Mouse (Mus musculus) retina, postnatal 7 days (tissue): ENCODE results near the gene Dazap1.
"Not testable (repeated sequence)": the region's sequence is repeated elsewhere in the genome, so short reads cannot be mapped to it uniquely, and the experiment has no call there.

Source experiments
- DNase-seq: peaks from one replicate; pipeline ENCODE4 v3.0.0-alpha.2; 2012; ENCODE audit warnings: low read depth, low spot score

The Dazap1 gene

DNA sequence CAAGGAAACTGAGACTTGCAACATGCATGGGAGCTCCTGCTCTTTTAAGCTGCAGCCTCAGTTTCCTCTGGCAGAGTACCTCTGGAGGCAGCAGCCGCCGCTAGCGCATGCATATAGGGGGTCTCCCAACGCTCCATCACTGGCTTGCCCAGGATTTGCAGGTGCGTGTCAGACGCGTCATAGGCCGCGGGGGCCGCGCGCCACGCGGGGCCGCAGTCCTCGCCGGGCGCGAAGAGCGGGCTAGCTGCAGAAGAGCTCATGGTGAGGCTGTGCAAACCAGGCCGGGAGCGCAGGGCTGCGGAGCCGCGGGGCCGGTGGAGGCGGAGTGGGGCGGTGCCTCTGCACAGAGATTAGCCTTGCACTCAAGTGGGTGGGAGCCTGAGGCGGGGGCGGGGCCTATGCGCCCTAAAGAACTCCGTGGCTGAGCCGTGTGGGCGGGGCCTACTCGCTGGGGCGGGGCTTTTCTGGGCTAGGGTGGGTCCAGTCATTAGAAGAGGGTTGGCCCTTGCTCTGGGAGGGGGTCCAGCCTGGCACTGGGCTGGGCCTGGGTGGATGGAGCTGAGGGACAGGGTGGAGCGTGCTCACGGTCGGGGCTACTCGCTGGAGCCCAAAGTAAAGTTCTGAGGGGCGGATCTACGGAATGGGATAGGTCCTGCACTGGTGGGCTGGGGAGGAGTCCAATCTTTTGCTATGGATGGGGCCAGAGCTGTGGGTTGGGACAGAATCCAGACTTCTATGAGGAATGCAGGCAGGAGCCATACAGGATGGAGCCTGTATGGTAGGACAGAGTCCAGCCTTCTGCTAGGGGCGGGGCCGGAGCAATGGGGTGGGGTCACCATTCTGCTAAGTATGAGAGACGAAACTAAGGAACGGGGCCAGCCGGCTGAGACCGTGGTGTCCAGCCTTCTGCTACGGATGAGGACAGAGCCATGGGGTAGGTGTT lies at the start of gene Dazap1, which contains the start of gene Gamt:
Gene Dazap1 (plus strand): TSS at position 845 of the 943 bp plus-strand sequence.
Gene Gamt (minus strand): TSS at position 371 of the 943 bp plus-strand sequence.
- DNase-seq = peak; percentile 86

DNA sequence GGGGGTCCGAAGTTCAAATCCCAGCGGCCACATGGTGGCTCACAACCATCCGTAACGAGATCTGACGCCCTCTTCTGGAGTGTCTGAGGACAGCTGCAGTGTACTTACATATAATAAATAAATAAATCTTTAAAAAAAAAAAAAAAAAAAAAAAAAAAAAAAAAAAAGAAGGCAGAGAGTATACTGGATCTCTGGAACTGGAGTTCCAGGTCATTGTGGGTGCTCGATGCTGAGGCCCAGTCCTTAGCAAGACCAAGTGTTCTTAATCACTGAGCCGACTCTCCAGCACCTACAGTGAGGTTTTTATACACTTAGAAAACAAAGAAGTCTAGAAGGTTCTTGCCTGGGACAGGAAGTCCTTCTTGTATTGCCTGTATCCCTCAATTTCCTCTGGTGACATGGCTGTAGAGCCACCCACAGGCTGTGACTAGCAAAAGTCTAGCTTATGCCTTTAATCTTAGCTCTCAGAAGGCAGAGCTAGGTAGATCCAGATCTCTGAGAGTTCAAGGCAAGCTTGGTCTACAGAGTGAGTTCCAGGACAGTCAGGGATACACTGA lies 49.7 kb upstream of the Dazap1 start:
- DNase-seq = not testable (repeated sequence)

DNA sequence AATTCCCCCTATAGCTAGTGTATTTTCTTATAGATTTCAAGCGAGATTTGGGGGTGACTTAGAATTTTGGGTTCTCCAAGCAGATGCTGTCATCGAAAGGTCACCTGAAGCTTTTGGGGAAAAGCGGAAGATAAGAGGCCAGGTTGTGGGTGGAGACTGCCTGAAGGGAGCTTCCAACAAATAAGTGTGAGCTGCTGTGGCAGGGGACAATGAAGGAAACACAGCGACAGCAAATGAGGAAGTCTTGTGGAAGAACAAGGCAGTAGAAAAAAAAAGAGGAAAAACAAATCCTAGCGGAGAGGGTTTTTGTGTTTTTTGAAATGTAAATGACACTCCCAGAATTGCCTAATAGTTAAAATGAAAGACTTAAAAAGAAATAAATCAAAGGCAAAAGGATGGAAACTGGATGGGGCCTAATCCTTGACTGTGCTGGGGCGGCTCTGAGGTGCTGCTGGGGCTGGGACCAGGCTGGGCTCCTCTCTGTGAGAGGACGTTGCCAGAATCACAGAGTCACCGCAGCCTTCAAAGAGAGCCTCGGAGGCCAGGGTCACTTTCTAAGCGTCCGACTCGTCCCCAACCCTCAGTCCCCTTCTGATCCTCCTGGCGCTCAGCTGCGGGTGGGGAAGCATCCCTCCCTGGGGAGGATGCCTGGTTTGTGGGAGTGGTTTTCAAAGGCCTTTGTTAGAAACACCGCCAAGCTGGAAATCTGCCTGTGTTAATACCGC lies 46.1 kb upstream of the Dazap1 start:
- DNase-seq = no peak

DNA sequence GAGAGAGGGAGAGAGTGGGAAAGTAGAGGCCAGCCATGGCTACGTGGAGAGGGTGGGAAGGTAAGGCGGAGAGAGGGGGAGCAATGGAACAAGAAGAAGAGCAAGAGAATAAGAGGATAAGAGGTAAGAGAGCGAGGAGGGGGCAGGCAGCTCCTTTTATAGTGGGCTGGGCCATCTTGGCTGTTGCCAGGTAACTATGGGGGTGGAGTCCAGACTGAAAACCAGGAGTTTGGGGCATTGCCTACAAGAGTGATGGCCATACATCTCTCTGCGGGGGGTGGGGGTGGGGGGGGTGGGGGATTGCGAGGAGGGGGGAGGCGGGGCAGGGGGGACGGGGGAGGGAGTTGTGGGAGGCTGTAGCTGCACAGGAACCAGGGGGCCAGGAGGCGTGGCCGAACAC lies 40.6 kb upstream of the Dazap1 start:
- no peak for DNase-seq

DNA sequence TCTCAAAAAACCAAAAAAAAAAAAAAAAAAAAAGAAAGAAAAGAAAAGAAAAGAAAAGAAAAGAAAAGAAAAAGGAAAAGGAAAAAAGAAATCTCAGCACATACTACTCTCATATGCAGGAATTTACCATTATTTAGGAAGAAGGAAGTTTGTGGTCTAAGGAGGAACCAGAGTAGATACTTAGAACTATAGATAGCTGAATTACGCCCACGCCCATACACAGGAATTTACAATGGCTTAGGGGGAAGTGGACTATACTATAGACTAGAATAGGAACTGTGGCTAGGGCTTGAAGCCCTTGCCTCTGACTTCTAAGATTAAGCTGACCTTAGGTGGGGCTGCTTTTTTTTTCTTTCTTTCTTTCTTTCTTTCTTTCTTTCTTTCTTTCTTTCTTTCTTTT lies 38.1 kb upstream of the Dazap1 start:
- not testable (repeated sequence) for DNase-seq

DNA sequence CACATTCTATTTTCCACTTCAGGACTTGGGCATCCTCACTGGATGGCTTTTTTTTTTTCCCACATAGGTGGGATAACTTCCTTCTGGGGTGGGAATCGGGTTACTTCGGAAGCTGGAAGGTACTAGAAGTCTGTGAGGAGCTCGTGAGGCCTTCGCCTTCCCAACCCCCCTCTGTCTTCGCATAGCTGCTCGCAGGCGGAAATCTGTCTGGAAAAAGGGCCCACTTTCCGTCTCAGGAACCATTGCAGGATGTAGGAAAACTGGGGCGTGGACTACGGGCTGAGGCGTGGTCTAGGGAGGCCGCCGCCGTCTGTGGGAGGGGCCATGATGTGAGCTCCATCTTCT lies 35.2 kb upstream of the Dazap1 start:
- no peak for DNase-seq

DNA sequence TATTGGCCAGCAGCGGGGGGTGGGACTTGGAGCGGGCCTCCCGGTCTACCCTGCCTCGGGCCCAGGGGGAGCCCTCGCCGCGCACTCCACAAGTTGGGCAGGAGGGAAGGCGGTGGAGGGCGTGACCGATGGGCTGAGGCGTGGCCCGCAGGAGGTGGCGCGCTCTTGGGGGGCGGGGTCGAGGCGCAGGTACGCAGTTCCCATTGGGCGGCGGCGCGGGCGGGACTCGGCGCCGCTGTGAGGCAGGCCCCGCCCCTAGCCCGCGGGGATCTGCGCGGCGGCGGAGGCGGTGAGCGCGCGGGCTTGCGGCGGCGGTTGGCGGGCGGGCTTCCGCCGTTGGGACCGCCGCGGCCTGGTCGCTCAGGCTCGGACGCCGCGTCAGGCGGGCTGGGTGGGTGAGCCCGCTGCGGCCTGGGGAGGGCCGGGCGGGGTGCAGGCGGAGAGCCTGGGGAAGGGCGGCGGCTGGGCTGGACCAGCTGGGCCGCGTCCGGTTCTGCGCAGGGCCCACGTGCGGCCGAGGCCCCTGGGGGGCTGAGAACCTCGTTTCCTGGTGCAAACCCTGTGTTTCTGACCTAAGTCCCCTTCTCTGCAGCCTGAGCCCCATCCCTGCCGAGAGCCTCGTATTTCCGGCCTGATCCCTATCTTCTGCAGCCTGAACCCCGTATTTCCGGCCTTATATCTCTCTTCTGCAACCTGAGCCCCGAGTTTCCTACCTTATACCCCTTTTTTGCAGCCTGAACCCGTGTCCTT lies 34.7 kb upstream of the Dazap1 start, which contains the start of gene Mum1:
Gene Mum1 (plus strand): TSS at position 19 of the 750 bp plus-strand sequence.
- peak; percentile 96 for DNase-seq

DNA sequence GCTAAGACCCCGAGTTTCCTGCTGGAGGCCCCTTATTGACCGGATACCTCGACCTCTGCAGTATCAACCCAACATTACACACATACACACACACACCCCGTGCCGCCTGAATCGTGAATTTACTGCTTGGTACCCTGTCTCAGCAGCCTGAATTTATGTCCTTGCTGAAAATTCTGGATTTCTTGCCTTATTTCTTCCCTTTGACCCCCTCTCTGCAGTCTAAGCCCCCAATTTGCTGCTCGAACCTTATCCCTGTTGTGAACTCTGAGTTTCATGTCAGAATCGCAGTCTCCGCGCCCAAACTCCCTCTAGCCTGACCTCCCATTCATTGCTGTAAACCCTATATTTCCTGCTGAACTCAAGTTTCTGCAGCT lies 34.1 kb upstream of the Dazap1 start:
- DNase-seq = no peak

DNA sequence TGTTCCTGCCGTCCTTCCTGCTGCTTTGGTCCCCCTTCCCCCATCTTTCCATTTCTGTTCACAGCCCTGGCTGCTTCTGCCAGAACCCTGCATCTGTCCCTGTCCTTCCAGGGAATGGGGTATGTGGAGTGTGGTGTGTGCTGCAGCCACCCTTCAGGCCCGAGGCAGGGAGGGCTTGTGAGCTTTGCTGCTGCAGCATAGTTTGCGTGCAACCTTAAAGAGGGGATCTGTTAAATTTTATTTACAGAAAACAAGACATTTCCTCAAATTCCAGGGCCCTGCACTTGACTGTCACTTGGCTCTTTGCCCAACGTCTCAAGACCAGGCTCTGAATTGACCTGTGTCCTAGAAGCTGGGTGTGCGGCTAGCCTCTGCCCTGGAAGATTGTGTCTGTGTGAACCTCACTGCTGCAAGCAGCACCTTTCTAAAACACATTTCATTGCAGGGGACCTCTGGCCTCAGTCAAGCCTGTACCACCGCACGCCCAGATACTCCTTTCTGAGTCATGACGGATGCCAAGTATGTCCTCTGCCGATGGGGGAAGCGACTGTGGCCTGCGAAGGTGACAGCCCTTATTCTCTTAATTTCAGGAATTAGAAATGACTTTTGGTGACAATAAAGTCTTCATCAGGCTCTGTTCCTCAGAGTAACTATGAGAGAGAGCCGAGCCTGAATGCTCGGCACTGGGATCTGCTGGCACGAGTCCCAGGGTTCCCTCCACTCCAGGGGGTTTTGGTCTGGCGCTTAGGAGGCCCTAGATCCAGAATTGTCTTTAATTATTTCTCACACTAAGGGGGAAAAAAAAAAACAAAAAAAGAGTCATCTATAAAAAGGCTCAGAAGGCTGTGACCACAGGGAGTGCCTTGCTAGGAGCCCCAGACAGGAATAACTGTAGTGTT lies 33.2 kb upstream of the Dazap1 start:
- no peak for DNase-seq

DNA sequence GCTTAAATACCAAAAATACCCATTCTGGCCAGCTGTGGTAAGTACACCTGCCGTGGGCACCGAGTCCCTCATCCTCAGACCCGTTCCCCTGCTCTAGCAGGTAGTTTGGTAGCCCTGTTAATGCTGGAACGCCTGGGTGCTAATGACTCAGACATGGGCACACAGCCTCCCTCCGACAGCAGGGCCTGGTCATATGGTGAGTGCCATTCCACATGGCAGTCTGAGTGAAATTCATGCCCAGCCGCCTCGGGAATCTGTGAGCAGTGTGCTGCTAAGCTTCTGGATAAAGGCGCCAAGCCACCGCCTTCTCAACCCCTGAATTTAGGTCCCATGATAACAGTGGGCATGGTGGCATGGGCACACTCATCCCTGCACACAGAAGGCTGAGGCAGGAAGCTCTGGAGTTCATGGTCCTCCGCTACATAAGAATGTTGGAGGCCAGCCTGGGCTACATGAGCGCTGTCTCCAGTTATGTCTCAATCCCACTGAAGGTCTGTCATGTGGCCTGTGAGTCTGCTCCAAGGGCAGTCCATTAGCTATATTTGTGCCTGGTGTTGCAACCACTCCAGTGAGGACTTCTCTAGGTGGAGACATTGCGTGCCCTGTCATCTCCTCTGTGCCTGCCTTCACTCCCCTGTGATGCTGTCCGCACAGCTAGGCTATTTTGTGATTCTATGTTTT lies 25.0 kb upstream of the Dazap1 start:
- DNase-seq = no peak

DNA sequence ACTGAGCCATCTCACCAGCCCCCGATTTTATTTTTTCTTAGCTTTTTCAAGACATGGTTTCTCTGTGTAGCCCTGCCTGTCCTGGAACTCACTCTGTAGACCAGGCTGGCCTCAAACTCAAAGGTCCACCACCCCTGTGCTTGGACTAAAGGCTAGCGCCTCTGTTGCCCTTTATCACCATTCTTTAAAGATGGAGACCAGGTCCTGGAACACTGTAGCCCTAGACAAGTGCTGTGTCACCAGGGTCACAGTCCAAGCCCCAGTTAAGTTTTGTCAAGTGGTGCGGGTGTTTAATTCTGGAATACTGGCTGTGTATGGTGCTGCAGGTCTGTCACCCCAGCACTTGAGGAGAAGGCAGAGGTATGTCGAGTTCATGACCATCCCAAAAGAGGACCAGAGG lies 24.3 kb upstream of the Dazap1 start:
- no peak for DNase-seq

DNA sequence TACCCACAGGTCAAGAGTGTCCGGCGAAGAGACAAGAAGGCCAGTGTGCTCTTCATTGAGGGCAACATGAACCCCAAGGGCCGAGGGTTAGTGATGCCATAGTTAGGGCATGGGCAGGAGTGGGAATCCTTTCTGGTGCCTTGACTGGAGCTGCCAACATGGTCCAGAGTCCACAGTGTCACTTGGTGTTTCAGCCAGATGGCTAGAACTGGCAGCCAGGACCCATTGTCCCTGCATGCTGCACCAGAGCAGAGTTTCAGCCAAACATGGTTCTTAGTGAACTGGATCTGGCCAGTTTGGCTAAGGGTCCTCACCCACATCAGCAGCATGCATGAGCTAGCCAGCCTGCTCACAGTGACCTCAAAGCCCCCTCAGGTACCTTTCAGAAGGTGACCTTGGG lies 23.0 kb upstream of the Dazap1 start:
- DNase-seq = no peak

DNA sequence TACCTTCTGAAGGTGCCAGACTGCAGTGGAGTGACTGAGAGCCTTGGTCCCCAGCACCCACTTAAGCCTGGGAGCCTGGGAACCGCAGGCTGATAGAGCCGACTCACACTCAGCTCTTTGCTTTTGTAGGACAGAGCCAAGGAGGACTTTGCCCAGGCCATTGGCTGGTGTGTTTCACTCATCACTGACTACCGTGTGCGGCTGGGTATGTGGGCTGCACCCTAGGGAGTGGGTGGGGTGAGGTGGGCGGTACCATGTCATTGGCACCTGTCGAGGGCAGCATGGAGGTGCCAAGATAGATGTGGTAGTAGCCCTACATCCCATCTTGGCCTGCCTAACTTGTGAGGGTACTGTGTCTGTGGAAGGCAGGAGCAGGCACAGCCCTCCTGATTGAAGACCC lies 21.5 kb upstream of the Dazap1 start:
- DNase-seq = no peak

DNA sequence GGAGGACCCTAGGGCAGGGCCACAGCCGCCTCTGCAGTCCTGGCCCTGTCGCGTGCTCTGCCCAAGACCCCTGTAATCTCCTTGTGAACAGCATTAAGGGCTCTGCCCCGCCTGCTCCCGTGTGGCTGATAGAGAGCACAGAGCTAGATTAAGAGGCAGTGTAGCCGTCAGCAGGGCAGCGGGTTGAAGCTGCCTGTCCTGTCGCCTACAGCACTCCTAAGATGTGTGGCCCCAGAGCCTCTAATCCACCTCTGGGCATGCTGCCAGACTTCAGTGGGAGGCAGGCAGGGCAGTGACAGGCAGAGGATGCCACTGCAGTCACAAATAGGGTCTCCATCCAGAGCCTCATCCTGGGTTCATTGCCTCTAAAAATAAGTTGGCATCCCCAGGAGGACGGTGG lies 19.2 kb upstream of the Dazap1 start:
- peak; percentile 80 for DNase-seq

DNA sequence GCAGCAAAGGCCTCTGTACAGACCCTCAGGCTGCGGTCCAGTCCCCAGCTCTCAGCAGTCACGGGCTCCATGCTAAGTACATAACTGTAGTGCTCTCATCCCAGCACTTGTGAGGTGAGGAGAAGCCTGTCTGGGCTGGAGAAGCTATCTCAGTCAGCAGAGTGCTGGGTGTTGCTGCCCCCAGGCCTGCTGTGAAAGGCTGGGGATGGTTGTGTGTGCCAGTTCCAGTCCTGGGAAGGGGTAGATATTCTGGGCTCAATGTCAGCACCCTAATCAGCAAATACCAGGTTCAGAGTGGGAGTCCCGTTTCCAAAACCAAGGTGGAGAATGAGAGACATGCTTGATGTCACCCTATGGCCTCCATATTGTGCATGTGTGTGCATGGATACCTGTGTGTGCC lies 18.7 kb upstream of the Dazap1 start:
- no peak for DNase-seq

DNA sequence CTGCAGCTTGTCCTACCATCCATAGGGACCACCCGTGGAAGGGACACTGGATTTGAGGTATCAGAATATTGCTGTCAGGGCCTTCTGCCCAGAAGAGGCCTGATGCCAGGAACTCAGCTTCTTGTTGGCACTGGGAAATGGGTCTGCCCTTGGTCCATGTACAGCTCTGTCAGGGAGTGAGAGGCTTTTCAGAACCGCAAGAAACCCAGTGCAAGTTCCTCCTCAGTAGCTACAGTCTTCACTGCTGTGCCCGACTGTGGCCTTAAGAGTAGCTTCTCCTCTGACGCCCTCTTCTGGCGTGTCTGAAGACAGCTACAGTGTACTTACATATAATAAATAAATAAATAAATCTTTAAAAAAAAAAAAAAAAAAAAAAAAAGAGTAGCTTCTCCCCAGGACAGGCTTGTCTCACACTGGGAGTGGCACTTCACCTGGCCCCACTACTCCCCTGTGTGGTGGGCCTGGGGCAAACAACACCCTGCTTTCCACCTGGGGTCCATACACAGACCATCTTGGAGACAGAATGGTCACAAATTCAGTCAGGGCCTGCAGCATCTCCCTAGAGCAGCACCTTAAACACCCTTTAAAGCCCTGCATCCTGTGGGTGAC lies 16.4 kb upstream of the Dazap1 start:
- DNase-seq = no peak

DNA sequence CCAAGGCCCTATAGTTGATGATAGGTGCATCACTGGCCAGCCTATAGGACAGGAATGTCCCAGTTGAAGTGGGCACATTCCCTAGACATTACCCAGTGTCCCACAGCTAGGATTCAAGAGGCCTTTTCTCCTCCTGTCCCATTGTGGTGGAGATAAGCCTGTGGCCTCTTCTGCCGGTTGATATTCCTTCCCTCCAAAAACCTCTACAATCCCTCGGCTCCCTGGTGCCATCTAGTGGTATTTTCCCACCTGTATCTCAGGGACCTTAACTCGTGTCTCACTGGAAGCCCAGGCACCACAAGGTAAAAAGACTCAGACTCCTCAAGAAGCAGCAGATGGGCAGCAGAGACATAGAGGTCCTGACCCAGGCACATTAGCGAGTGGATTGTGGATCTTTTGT lies 15.7 kb upstream of the Dazap1 start:
- DNase-seq = peak; percentile 85

DNA sequence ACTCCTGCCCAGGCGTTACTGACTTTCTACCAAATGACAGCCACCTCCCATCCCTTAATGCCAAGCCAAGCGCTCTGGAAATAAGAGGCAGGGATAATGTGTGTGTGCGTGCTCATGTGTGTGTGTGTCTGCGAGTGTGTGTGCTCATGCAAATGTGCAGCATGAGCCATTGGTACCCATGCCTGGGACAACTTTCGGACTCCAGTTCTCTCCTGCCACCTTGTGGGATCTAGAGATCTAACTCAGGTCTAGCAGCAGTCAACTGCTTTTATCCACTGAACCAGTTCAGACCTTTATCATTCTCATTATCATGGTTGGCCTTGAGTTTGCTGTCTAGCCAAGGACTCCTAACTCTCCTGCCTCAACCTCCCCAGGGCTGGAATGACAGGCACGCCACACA lies 13.4 kb upstream of the Dazap1 start:
- DNase-seq = no peak

DNA sequence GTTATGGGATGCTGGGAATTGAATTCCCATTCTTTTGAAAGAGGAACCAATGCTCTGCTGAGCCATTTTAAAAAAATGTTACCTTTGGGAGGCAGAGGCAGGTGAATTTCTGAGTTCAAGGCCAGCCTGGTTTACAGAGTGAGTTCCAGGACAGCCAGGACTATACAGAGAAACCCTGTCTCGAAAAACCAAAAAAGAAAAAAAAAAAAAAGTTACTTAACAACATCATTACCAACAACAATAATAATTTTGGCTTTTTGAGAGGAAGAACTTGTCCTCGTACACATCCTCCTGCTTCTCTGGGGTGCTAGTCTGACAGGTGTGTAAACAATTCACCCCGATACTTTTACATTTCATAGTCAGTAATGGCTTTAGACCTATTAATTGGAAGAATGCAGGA lies 12.8 kb upstream of the Dazap1 start:
- DNase-seq = not testable (repeated sequence)
